Mouse (Mus musculus) gastrocnemius, postnatal 4 days (tissue): ENCODE measurements around the gene Olfr1000. TPM values are rescaled to one million over a fixed set of nuclear protein-coding genes. Genes with fewer than 3 reads are reported as not detected.
"Not testable (repeated sequence)": the region's sequence is repeated elsewhere in the genome, so short reads cannot be mapped to it uniquely, and the experiment has no call there.

Experiments
- DNase-seq, 2 experiments: peaks; one replicate each; pipeline ENCODE4 v3.0.0; 2021 to 2022; ENCODE audit warnings: low spot score in 2 of 2, mixed read lengths in 2 of 2
- long read RNA-seq, 2 experiments: library from polyadenylated mRNA; stranded (forward); transcript quantifications; one replicate each; pipeline ENCODE4 v2.0.0; 2021
- total RNA-seq, 2 experiments: library from RNA; stranded (reverse); gene quantifications; 2 replicates each; pipeline ENCODE4 v1.2.3; 2021

Gene Olfr1000
- not detected for total RNA-seq
- long read RNA-seq, experiment 1: 0 reads
- long read RNA-seq, experiment 2: 0 reads

GRCm38 (mm10) chr2:85611803-85612202 lies at the start of gene Olfr1000:
Gene Olfr1000 (minus strand): TSS chr2:85611903.
- DNase-seq: no peak

- no peak for DNase-seq
Measured at GRCm38 (mm10) chr2:85650604-85651003, 38.9 kb upstream of the Olfr1000 start, which contains the start of gene Olfr1002. Gene Olfr1002 (minus strand): TSS chr2:85650704.

GRCm38 (mm10) chr2:85588648-85589047 lies 23.1 kb downstream of the Olfr1000 start, which contains the start of gene Olfr998:
Gene Olfr998 (plus strand): TSS chr2:85588948.
- DNase-seq: not testable (repeated sequence)

GRCm38 (mm10) chr2:85578915-85579314 lies 32.8 kb downstream of the Olfr1000 start, which contains the start of gene Olfr996:
Gene Olfr996 (plus strand): TSS chr2:85579215.
- DNase-seq: no peak

- no peak for DNase-seq
Measured at GRCm38 (mm10) chr2:85561187-85561586, 50.5 kb downstream of the Olfr1000 start.

GRCm38 (mm10) chr2:85560226-85560625 lies 51.5 kb downstream of the Olfr1000 start:
- DNase-seq: no peak

Other genes with a start within 250 kb of the Olfr1000 start
- gene Olfr988, start 248.7 kb downstream of the Olfr1000 start, total RNA-seq: not detected
- not detected for gene Olfr992, start 202.4 kb downstream of the Olfr1000 start, total RNA-seq
- gene Olfr993, start 197.0 kb downstream of the Olfr1000 start, total RNA-seq: not detected
- gene Olfr994, start 175.5 kb downstream of the Olfr1000 start, total RNA-seq: not detected
- gene Olfr995, start 168.3 kb downstream of the Olfr1000 start, total RNA-seq: not detected
- gene 4833423E24Rik, start 92.9 kb downstream of the Olfr1000 start, total RNA-seq: under 1 TPM; 0.18 to 0.34 TPM
- gene Olfr996, start 32.7 kb downstream of the Olfr1000 start, total RNA-seq: not detected
- not detected for gene Olfr998, start 23.0 kb downstream of the Olfr1000 start, total RNA-seq
- not detected for gene Olfr1002, start 38.8 kb upstream of the Olfr1000 start, total RNA-seq
- gene Olfr154, start 52.6 kb upstream of the Olfr1000 start, total RNA-seq: not detected
- not detected for gene Olfr1006, start 66.9 kb upstream of the Olfr1000 start, total RNA-seq
- not detected for gene Olfr1008, start 77.5 kb upstream of the Olfr1000 start, total RNA-seq
- not detected for gene Olfr1009, start 103.5 kb upstream of the Olfr1000 start, total RNA-seq
- not detected for gene Olfr1012, start 150.9 kb upstream of the Olfr1000 start, total RNA-seq
- not detected for gene Olfr1013, start 155.2 kb upstream of the Olfr1000 start, total RNA-seq
- gene Olfr1014, start 160.8 kb upstream of the Olfr1000 start, total RNA-seq: not detected
- not detected for gene Olfr1015, start 170.1 kb upstream of the Olfr1000 start, total RNA-seq
- not detected for gene Olfr1016, start 190.6 kb upstream of the Olfr1000 start, total RNA-seq
- not detected for gene Olfr1018, start 206.6 kb upstream of the Olfr1000 start, total RNA-seq
- not detected for gene Olfr1019, start 233.6 kb upstream of the Olfr1000 start, total RNA-seq
- gene Olfr1020, start 235.1 kb upstream of the Olfr1000 start, total RNA-seq: not detected